Mouse (Mus musculus): ENCODE data around the gene Map4k1.

Gene Map4k1

DNA sequence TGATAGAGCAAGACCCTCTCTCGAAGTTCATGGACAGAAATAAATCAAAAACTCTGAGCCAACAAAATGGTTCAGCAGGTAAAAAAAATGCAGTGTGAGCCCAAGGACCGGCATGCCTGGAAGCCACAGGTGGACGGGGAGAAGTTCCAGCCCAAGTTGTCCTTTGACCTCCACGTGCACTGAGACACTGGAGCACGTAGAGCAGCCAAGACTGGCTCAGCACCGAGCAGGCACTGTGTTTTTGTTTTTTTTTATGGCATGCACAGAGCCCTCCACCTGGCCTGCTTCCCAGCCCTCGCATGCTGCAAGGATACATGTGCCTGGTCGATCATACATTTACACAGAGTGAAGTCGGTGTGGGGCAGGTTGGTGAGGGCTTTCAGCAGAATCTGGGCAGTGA lies 4.3 kb upstream of the Map4k1 start:
- DNase-seq (ENCODE audit: low spot score), result no peak

DNA sequence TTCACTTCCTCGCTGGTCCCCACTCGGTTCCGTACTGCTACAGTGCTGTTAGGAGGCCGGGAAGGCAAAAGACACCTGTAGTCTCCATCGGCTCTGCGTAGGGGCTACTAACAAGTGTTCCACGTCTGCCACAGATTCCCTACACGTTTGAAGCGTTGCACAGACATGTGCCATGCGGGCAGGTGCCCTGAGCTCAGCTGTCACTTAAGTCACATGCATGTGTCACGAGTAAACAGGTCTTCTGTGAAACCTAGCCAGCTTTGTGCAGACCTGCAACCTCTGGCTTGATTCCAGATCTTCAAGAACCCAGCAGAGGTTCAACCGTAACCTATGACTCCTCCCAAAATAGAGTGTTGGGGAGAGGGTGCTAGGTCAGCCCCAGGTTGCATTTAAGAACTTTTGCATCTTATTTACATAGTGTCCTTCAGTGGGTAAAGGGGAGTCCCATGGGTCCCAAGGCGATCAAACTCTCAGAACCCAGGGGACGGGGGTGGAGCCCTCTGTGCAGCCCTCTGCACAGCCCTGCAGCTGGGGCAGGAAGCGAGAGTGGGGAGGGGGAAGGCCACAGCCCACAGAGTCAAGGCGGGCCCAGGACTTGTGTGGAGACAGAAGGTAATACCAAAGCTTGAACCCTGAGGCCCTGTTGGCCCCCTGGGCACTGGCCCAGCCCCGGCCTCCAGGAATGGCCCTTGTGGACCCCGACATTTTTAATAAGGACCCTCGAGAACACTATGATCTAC lies 594 bp downstream of the Map4k1 start:
- peak; percentile 74 for DNase-seq (ENCODE audit: low spot score)

DNA sequence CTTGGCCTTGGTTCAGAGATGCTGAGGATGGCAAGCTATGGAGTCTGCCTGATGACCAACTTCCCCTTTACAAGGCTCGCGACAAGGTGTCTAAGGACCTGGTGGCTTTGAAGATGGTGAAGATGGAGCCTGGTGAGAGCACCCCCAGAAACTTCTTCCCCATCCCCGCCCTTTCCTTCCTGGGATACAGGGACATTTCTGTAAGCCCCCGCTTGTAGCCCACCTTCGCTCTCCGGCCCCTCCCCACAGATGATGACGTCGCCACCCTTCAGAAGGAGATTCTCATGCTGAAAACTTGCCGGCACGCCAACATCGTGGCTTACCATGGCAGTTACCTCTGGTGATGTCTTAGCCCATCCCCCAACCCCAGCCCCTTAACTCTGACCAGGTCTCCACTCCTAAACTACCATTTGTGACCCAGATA lies 1.3 kb downstream of the Map4k1 start:
- DNase-seq (ENCODE audit: low spot score), result no peak

DNA sequence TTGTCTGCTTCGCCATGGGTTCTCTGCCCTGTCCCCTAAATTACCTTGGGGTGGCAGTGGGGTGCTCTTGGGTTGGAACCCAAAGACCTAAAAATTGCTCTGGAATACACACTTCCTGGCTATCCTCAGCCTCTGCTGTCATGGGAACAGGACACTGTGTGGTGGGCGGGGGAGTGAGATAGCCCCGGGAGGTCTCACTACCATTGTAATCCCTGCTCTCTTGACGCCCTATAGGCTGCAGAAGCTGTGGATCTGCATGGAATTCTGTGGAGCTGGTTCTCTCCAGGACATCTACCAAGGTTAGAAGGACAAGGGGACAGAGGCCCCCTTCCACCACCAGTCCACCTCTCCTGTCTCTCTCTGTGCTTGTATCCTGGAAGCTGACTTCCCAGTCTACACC lies 2.0 kb downstream of the Map4k1 start:
- no peak for DNase-seq (ENCODE audit: low spot score)

- no peak for DNase-seq (ENCODE audit: low spot score)
These were observed 2.6 kb downstream of the Map4k1 start for GRCm38 (mm10) chr7:28984452-28984851.

DNA sequence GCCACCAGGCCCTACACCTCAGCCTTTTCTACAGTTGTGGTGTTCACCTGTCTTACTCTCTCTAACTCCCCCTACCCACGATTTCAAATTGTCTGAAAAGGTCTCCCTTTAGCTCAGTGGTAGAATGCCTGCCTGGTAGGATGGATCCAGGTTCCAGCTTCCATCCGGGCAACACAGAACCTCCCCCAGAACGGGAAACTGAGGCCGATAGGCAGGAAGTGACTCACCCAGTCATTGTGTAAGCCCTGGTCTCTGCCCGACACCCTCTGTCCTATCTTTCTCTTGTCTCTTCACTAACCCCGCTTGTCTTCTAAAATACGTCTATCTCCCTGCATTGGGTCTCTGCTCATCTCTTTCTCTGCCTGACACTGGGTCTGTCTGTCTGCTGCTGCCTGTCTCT lies 3.4 kb downstream of the Map4k1 start:
- no peak for DNase-seq (ENCODE audit: low spot score)

DNA sequence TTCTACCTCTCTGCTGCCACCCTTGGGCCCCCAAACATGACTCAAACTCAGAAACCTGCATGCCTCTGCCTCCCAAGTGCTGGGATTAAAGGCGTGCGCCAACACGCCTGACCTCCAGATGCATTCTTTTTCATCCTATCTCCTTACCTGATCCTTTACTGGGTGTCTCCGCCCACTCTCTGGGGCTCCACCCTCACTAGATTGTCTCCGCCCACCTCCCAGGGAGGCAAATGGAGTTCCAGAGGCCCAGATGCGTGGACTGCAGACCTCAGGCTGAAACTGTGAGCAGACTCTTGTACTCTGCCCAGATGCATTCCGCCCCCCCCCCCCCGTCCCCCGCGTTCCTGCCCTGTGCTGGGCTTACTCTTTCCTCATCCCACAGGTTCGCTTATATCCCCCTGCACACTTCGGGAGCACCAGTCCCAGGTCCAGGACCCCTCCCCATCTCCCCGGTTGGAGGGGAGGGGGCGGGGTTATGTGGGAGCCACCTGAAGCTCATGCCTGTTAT lies 9.0 kb downstream of the Map4k1 start:
- no peak for DNase-seq (ENCODE audit: low spot score)

DNA sequence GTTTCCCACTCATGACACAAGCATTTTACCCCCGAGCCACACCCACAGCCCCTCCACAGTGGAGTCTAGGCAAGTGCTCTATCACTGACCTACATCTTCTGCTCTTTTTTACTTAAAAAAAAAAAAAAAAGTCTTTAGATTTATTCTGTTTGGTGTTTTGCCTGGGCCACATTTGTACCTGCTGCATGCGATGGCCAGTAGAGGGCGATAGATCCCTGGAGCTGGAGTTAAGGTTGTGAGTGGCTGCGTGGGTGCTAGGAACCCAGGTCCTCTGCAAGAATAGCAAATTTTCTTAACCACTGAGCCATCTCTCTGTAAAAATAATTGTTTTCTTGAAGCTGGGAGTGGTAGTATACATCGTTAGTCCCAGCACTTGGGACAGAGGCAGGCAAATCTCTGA lies 9.8 kb downstream of the Map4k1 start:
- DNase-seq (ENCODE audit: low spot score), result no peak

- DNase-seq (ENCODE audit: low spot score), result no peak
These were observed 11.1 kb downstream of the Map4k1 start for GRCm38 (mm10) chr7:28992997-28993396.

DNA sequence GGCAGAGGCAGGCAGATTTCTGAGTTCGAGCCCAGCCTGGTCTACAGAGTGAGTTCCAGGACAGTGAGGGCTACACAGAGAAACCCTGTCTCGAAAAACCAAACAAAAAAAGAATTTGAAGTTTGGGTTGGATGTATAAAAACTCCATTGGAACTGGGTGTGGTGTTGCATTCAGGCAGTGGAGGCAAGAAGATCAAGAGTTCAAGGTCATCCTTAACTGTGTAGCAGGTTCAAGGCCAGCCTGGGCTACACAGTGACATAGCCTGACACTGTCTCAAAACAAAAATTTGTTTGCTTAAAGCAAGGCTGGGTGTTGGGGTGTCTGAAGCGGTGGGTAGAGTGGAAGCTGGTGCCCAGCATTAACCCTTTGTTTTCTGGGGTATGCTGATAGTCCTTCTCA lies 11.6 kb downstream of the Map4k1 start:
- DNase-seq (ENCODE audit: low spot score), result no peak

- DNase-seq (ENCODE audit: low spot score), result peak; percentile 67
These were observed 19.1 kb downstream of the Map4k1 start for GRCm38 (mm10) chr7:29000651-29001605.

DNA sequence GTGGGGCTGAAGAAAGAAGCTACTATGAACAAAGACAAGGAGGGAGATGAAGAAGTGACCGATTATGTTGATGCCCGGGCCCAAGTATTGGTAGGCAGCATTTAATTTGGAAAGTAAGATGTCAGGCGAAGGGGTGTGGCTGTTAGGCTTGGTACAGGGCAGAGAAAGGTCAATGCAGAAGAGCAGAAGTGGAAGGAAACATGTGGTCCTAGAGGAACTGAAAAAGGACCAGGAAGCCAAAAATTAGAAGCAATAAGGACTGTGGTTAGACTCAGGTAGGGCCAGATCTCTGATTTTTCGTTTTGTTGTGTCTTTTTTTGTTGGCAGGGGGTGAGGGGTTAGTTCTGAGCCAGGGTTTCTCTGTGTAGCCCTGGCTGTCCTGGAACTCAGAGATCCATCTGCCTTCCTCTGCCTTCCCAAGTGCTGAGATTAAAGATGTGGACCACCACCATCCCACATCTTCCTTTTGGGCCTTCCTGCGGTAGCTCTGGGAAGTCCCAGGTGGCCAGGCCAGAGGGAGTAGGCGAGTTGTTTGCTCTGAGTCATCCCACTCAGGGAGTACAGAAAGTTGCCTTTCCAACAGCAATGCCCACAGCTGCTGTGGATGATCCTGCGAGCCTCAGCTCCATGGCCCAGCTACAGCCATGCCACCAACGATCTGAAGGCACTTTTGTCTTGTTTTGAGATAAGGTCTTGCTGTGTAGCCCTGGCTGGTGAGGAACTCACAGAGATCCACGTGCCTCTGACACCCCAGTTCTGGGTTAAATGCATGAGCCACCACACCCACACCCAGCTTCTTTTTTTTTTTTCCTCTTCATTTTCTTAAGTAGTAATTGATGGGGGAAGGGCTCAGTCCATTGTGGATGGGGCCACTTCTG lies 25.6 kb downstream of the Map4k1 start:
- DNase-seq (ENCODE audit: low spot score), result no peak

DNA sequence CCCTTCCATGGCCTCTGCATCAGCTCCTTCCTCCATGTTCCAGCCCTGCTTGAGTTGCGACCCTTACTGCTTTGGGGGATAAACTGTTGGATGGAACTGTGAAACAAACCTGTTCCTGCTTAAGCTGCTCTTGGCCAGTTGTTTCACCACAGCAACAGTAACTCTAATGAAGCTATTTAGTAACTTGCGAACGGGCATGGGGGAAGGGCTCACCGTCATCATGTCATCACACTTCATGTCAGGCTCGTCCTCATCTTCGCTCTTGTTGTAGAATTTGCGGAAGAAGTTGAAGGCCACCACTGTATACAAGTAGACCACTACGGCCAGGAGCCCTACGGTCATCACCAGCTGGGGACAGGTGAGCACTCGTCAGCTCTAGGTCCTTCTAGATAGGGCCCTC lies 26.3 kb downstream of the Map4k1 start:
- no peak for DNase-seq (ENCODE audit: low spot score)

- DNase-seq (ENCODE audit: low spot score), result no peak
These were observed 26.9 kb downstream of the Map4k1 start for GRCm38 (mm10) chr7:29008714-29009113.

DNA sequence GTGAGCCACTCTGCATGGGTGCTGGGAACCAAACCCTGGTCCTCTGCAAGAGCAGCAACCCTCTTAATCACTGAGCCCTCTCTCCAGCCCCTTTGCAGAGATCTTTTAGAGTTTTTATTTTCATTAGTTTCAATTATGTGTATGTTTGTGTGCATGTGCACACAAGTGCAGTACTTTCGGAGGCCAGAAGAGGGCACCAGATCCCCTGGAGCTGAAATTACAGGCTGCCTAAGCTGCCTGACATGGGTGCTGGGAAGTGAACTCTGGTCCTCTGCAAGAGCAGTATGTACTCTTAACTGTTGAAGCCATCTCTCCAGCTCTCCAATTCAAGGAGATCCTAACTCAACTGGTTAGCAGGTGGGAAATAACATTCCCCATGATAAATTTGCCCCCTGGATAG lies 33.1 kb downstream of the Map4k1 start:
- DNase-seq (ENCODE audit: low spot score), result no peak

- DNase-seq (ENCODE audit: low spot score), result no peak
These were observed 34.6 kb downstream of the Map4k1 start for GRCm38 (mm10) chr7:29016440-29016839.

- DNase-seq (ENCODE audit: low spot score), result no peak
These were observed 35.4 kb downstream of the Map4k1 start for GRCm38 (mm10) chr7:29017222-29017621.

DNA sequence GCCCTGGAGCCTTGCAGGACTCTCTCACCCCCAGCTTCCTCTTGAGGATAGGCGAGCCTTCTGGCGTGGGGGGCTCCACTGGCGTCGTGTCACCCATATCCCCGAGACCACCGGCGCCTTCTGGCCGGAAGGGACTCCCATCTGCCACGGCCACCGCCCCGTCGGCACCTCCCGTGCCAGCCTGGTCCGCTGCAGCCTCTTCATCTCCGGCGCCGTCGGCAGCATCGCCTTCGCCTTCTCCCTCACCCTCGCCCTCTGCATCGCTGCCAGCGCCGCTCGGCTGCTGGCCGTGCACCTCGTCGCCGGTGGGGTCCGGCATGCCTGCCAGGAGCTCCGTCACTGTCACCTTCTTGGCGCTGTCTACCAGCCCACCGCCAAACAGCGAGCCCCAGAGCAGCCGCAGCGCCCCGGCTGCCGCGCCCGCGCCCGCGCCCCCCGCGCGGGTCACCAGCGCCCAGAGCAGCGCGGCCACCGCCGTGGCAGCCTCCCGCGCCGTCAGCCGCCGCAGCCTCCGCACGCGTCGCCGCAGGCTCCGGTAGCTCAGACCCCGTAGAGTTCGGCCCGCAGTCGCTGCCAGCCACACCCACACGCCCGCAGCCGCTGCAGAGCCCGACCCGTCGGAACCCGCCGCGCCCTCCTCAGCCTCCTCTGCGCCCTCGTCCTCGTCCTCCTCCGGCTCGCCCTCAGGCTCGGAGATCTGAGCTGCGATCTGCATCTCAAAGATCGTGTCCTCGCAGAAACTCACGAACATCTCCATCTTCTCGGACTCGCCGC lies 37.8 kb downstream of the Map4k1 start:
- no peak for DNase-seq (ENCODE audit: low spot score)

DNA sequence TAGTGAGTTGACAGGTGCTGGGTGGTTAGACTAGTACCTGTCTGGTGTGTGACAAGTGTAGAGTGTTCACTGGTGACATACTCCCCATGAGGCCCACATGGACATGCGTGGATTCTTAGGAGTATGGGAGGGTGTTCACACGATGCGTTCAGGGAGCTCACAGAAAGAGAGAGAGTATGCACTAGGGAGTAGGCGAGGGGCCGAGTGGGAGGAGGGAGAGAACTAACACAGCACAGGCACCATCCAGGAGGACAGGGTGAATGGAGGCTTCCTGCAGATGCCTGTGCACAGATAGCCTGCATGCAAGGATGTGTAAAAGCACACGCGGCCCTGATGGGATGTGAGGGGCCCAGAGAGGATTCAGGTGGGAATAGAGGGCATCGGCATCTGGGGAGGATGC lies 40.6 kb downstream of the Map4k1 start:
- no peak for DNase-seq (ENCODE audit: low spot score)

- no peak for DNase-seq (ENCODE audit: low spot score)
These were observed 41.7 kb downstream of the Map4k1 start for GRCm38 (mm10) chr7:29023514-29023913.

- DNase-seq (ENCODE audit: low spot score), result no peak
These were observed 43.7 kb downstream of the Map4k1 start for GRCm38 (mm10) chr7:29025566-29025965.

Measured in spleen, adult 12 weeks (tissue).